Mouse (Mus musculus) gastrocnemius, adult 18-20 months (tissue): ENCODE measurements at regions not wholly inside any gene's neighbourhood (a gene's known extent, or its start where the extent isn't known, plus 50 kb on each side); places are given as distances from the start of the nearest gene placed in this dataset.

Experiments used
- DNase-seq: peaks from one replicate; pipeline ENCODE4 v3.0.0; 2021; ENCODE audit warnings: low spot score

GRCm38 (mm10) chr12:39342327-39342726, 563.1 kb downstream of the Etv1 start:
- DNase-seq: no peak

DNA sequence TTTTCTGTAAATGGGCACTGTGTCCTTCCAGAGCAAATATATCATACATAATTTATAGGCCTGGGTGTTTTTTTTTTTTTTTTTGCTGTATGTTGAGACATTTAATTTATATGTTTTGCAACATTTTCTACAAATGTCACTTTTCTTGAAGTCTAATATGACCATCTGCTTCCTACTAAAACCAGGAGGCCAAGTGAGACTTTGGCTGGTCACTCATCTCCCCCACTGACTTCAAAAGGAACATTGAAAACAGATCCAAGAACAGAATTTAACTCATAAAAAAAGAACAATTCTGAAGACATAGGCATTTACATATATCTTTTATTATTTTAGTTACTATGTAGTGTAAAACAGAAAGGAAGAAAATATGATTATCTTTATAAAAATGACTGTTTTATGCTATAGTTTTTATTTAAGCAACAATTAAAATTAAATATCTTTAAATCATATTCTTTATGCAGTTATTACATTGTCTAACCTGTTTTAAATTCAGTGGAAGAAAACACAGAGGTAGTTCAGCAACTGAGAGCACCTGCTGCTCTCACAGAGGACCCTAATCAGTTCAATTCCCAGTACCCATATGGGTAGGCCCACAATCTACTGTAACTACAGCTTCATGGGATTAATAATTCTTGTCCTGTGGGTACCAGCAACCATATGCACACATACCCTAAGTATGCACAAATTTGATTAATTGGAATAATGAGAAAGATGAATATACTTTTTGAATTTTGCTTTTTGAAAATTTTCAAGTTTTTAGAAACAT, 592.5 kb downstream of the Etv1 start:
- no peak for DNase-seq

- no peak for DNase-seq
These were observed 594.5 kb downstream of the Etv1 start for GRCm38 (mm10) chr12:39373721-39374120.
